Mouse (Mus musculus) lung, postnatal 0 days (tissue): ENCODE measurements around the gene Asrgl1. TPM values are rescaled to one million over a fixed set of nuclear protein-coding genes. Genes with fewer than 3 reads are reported as not detected.

ENCODE experiments used
- ATAC-seq: fragments of 200-750 bp; cut with Nextera tagmentation; 2 replicates; pipeline ENCODE4 v1.8.0; 2017; ENCODE audit warnings: moderate library complexity
- DNase-seq: peaks from one replicate; pipeline ENCODE4 v3.0.0-alpha.2; 2016; ENCODE audit warnings: low spot score
- H3K27ac ChIP-seq: fragments of 300-500 bp; sonication (generic); 2 replicates; pipeline ENCODE4 v1.5.1; 2014; ENCODE audit warnings: antibody characterized with exemption, mild to moderate bottlenecking, low read length, mixed read lengths
- H3K27me3 ChIP-seq: fragments of 300-500 bp; sonication (generic); replicated peaks from 2 replicates; pipeline ENCODE4 v1.6.1; 2014; ENCODE audit warnings: low read length, mixed read lengths; ENCODE audit not compliant: insufficient read depth
- H3K36me3 ChIP-seq: fragments of 300-500 bp; sonication (generic); 2 replicates; pipeline ENCODE4 v1.6.1; 2014; ENCODE audit warnings: low read length, mixed read lengths; ENCODE audit not compliant: insufficient read depth
- H3K4me1 ChIP-seq: fragments of 300-500 bp; sonication (generic); 2 replicates; pipeline ENCODE4 v1.6.1; 2014; ENCODE audit warnings: antibody characterized with exemption, low read depth, low read length, mixed read lengths; ENCODE audit not compliant: insufficient read depth
- H3K4me2 ChIP-seq: fragments of 300-500 bp; sonication (generic); replicated peaks from 2 replicates; pipeline ENCODE4 v1.6.1; 2014; ENCODE audit warnings: low read depth, mild to moderate bottlenecking, low read length, moderate library complexity, mixed read lengths
- H3K4me3 ChIP-seq: fragments of 300-500 bp; sonication (generic); 2 replicates; pipeline ENCODE4 v1.5.1; 2014; ENCODE audit warnings: low read depth, low read length
- H3K9ac ChIP-seq: fragments of 300-500 bp; sonication (generic); replicated peaks from 2 replicates; pipeline ENCODE4 v1.6.1; 2014; ENCODE audit warnings: low read depth, mild to moderate bottlenecking
- H3K9me3 ChIP-seq: fragments of 300-500 bp; sonication (generic); 2 replicates; pipeline ENCODE4 v1.6.1; 2016; ENCODE audit warnings: low read length, mixed read lengths
- CTCF ChIP-seq: IDR thresholded peaks from 2 replicates; pipeline ENCODE4 v1.5.1; 2016; ENCODE audit warnings: antibody characterized with exemption, mild to moderate bottlenecking
- EP300 ChIP-seq: IDR thresholded peaks from 2 replicates; pipeline ENCODE4 v1.6.1; 2016; ENCODE audit warnings: antibody characterized with exemption, mild to moderate bottlenecking, control low read depth
- WGBS: fragments of 180-500 bp; shearing (Covaris S2); extraction: QIAGEN DNeasy Blood & Tissue Kit; methylation state at CpG from one replicate; pipeline ENCODE4 v1.1.7; 2014; 5-methylcytosine and 5-hydroxymethylcytosine counted together
- polyA plus RNA-seq: library from polyadenylated mRNA; unstranded; fragments of >200 nt; fragmentation: Nextera tagmentation; extraction: Ambion mirVana; gene quantifications from 2 replicates; pipeline ENCODE4 v1.2.1, GENCODE M21; 2015

The Asrgl1 gene
- polyA plus RNA-seq, 1 experiment from 2014 or later: 7.9 TPM

DNA sequence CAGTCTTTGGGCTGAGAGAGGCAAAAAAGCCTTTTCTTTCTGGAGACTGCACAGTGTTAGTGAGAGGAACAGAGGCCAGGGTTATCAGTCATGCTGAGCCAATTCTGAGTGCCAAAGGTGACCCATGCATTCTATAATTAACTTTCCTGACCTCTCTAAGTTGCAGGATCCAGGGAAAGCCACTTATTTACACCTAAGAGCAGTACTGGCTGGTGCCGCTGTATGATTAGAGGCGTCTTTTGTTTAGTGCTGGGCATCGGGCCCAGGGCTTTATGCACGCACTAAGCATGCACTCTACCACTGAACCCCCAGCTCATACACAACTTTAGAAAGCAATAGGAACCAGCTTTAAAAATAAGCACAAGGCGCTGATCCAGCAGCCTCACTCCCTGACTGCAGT lies 18.2 kb downstream of the Asrgl1 start:
- DNase-seq (peak; percentile 18), ATAC-seq (peak; percentile 38)
- Histone ChIP-seq H3K9ac (no peak overlapping the region), H3K4me3 (no peak overlapping the region), H3K36me3 (0 out of 2 replicates have a peak, but pooled peaks cover 4% of the 10 kb centered on the region), H3K4me2 (no peak overlapping the region), H3K4me1 (no peaks in the 10 kb centered on the region), H3K27me3 (no peaks in the 10 kb centered on the region), H3K27ac (no peak overlapping the region), H3K9me3 (no peaks in the 10 kb centered on the region)
- TF ChIP-seq CTCF (no peak), EP300 (no peak)
- 69% methylated on average over 5 of the region's 5 CpGs for WGBS

DNA sequence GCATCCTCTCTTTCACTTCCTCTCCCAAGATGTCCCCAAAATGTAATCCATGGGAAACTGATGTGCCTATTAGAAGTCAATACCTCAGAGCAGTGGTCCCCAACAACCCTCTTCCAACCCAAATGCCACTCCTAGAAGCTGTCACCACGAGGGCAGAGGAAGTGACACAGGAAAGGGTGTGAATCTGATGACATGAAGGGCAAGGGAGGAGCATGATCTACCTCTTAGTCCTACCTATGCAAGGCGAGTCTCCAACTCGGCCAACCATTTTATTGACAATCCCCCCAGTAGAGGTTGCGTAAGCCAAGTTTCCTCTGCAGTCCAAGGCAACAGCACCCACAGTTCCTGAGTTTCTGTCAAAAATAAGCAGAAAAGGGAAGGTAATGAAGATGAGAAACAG lies 19.2 kb downstream of the Asrgl1 start:
- ATAC-seq (no peak), DNase-seq (no peak)
- no peak overlapping the region for H3K4me3 ChIP-seq
- H3K9ac ChIP-seq: no peak overlapping the region
- 0 out of 2 replicates have a peak, but pooled peaks cover 7% of the 10 kb centered on the region for H3K36me3 ChIP-seq
- H3K27me3 ChIP-seq: no peaks in the 10 kb centered on the region
- TF ChIP-seq EP300 (no peak), CTCF (no peak)
- H3K4me1 ChIP-seq: no peaks in the 10 kb centered on the region
- H3K4me2 ChIP-seq: no peak overlapping the region
- WGBS: 71% methylated on average over 4 of the region's 4 CpGs
- no peak overlapping the region for H3K27ac ChIP-seq
- no peaks in the 10 kb centered on the region for H3K9me3 ChIP-seq

DNA sequence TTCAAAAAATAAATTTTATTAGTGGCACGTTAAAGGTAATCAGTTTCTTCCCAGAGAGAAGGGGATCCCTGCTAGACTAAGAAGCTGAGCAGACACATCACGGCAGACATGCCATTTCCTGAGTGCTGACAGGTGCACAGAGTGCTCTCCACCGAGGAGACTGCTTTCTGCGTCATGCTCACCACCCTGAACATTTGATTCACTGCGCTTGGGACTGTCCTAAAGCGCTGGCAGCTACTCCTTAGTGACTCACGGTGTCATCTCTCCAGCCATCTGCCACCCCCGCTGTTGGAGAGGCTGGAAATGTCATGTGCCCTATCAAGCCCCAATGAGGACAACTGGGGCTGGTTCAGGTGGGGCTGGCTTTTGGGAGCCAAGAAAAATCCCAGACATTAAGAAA lies 23.4 kb downstream of the Asrgl1 start:
- Histone ChIP-seq H3K27ac (no peak overlapping the region), H3K9me3 (no peaks in the 10 kb centered on the region), H3K27me3 (no peaks in the 10 kb centered on the region), H3K4me1 (peaks cover 6% of the 10 kb centered on the region; the same call in 1 of the 2 replicates), H3K9ac (no peak overlapping the region), H3K4me3 (no peak overlapping the region), H3K4me2 (no peak overlapping the region), H3K36me3 (0 out of 2 replicates have a peak, but pooled peaks cover 7% of the 10 kb centered on the region)
- WGBS: 68% methylated on average over 8 of the region's 8 CpGs
- TF ChIP-seq CTCF (no peak), EP300 (no peak)
- DNase-seq (no peak), ATAC-seq (no peak)

DNA sequence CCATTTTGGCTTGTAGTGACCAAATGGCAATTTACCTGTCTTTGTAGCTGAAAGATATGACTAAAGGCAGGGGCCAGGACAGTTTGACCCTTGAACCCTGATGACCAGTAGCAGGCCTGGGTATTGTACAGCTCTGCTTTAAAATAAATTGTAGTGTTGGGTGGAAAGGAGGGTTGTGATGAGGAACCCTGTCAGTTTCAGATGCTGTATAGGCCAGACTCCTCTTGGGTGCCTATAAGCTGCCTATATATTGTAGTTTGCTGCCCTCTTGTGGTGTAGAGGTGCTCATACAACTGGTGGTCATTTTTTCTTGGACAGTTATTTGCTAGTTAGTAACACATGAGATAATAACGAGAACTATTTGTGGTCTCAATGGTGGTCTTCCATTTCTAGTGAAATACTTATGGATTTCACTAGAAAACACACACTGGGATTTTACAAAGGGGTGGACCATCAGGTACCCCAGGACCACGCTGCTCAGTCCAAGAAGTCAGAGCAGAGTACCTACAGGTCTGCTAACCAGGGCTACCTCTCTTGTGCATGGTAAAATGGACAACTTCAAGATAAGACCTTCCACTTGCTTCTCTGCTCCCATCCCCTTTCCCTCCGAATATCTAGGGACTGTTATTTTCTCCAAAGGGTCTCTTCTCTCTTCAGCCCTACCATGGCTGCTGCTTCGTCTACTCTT lies 25.1 kb downstream of the Asrgl1 start:
- ATAC-seq: peak; percentile 44
- 47% methylated on average over 4 of the region's 4 CpGs for WGBS
- Histone ChIP-seq H3K27ac (no peak overlapping the region), H3K9me3 (no peaks in the 10 kb centered on the region), H3K4me2 (no peak overlapping the region), H3K27me3 (no peaks in the 10 kb centered on the region), H3K9ac (no peak overlapping the region), H3K4me1 (peaks cover 17% of the 10 kb centered on the region; the same call in 1 of the 2 replicates), H3K36me3 (0 out of 2 replicates have a peak, but pooled peaks cover 7% of the 10 kb centered on the region), H3K4me3 (no peak overlapping the region)
- peak; percentile 91 for DNase-seq
- TF ChIP-seq CTCF (peak; percentile 93), EP300 (no peak)

DNA sequence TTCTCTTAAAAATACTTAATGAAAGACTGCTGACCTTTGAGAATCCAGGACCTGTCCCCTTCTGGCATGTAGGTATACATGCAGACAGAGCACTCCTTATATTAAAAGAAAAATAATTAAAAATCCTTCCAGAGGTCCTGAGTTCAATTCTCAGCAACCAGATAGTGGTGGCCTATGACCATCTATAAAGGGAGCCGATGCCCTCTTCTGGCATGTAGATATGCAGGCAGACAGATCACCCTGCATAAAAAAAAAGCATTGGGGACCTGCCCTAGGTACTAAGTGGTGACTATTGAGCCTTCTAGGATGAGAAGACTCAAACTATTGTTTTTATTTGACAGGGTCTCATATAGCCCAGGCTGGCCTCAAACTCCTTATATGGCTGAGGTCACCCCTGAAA lies 26.9 kb downstream of the Asrgl1 start:
- no peak for TF ChIP-seq EP300
- TF ChIP-seq CTCF: 0 out of 2 replicates have a peak, but pooled peaks have one; percentile 10
- no peak for ATAC-seq
- Histone ChIP-seq H3K27me3 (no peaks in the 10 kb centered on the region), H3K4me3 (no peak overlapping the region), H3K9ac (no peak overlapping the region), H3K9me3 (no peaks in the 10 kb centered on the region), H3K4me1 (peaks cover 17% of the 10 kb centered on the region; the same call in 1 of the 2 replicates), H3K4me2 (no peak overlapping the region), H3K36me3 (0 out of 2 replicates have a peak, but pooled peaks cover 7% of the 10 kb centered on the region), H3K27ac (no peak overlapping the region)
- no peak for DNase-seq
- 96% methylated on average over 1 of the region's 1 CpGs for WGBS

DNA sequence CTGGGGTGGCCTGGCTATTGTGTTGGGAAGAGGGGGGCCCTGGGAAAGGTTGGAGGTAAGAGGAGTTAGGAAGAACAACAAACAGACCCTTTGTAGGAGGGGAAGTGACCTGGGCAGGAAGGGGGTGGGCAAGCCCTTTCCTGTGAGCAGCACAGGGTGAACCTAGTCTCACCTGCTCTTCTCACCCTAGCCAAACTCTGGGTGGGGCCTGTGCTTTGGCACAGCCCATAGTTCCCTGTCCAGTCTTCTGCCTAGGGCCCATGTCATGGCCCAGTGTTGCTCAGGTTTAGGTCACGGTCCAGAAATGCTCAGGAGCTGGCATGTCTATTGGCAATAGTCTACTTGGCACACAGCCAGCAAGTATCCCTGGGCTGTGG lies 28.1 kb downstream of the Asrgl1 start:
- 30% methylated on average over 1 of the region's 1 CpGs for WGBS
- Histone ChIP-seq H3K4me3 (no peak overlapping the region), H3K27me3 (no peaks in the 10 kb centered on the region), H3K4me2 (no peak overlapping the region), H3K4me1 (peaks cover 17% of the 10 kb centered on the region; the same call in 1 of the 2 replicates), H3K9ac (no peak overlapping the region), H3K36me3 (0 out of 2 replicates have a peak, but pooled peaks cover 3% of the 10 kb centered on the region), H3K27ac (peak overlapping the region; percentile 86), H3K9me3 (no peaks in the 10 kb centered on the region)
- peak; percentile 58 for ATAC-seq
- no peak for TF ChIP-seq EP300
- TF ChIP-seq CTCF: no peak
- no peak for DNase-seq
